Mouse (Mus musculus): Measurements from ENCODE around the gene Ttc28. TPM values are rescaled to one million over a fixed set of nuclear protein-coding genes. Genes with fewer than 3 reads are reported as not detected.

Ttc28 gene
- total and polyA plus RNA-seq, 3 experiments: 0.21 to 0.89 (median 0.28) TPM

DNA sequence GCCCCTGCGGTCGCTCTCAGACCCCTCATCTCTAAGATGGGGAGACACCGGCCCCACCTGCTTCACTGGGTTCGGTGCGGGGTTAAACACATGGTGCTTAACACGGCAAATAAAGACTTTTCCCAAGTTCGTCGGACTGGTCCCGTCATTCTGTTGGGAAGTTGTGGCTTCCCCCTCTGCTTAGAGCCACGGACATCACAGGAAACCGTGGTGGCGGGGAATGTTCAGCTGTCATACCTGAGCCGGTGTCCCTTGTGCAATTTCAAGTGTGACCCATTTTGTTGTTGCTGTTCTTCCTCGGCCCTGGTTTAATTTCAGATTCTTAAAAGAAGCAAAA, 451.5 kb downstream of the Ttc28 start:
- Histone ChIP-seq H3K4me2 (ENCODE audit: insufficient read depth, low read depth, poor library complexity, severe bottlenecking) (peak overlapping the region; percentile 90; the same call in 1 of the 2 replicates), H3K4me1 (ENCODE audit: control insufficient read depth in 1 of 2, insufficient read depth in 2 of 2) (peaks cover 0 to 24% of the 10 kb centered on the region in 2 experiments; a peak in 2 of 4 replicates), H3K9me3 (replicated peaks; ENCODE audit: low read length) (no peaks in the 10 kb centered on the region), H3K9ac (ENCODE audit: insufficient read depth, low read depth) (peak overlapping the region; percentile 97), H3K27me3 (replicated peaks) (no peaks in the 10 kb centered on the region), H3K79me2 (replicated peaks; ENCODE audit: control insufficient read depth, extremely low read depth, insufficient read depth, poor library complexity, severe bottlenecking) (peaks cover 50% of the 10 kb centered on the region), H3K36me3 (replicated peaks in 1 of 2; ENCODE audit: control insufficient read depth in 1 of 2, insufficient read depth in 1 of 2, low read length in 1 of 2) (peaks cover 4 to 30% of the 10 kb centered on the region in 2 experiments), H3K4me3 (replicated peaks in 1 of 3; ENCODE audit: low read depth in 2 of 3, low read length in 2 of 3, poor library complexity in 1 of 3) (peak overlapping the region; percentile 83 to 100 (median 91)), H3K27ac (ENCODE audit: insufficient read depth, low read depth) (no peak overlapping the region)
- TF ChIP-seq RCOR1 (conservative IDR thresholded peaks at IDR 0.05; ENCODE audit: low read depth, low read length) (no peak), MAX (IDR thresholded peaks at IDR 0.05; ENCODE audit: low read length) (peak; percentile 8; the same call in 1 of the 2 replicates), SIN3A (IDR thresholded peaks at IDR 0.05; ENCODE audit: low read length) (0 out of 2 replicates have a peak, but pooled peaks have one; percentile 14), CHD1 (IDR thresholded peaks at IDR 0.05; ENCODE audit: low read depth, low read length) (peak; percentile 57; the same call in 1 of the 2 replicates)
- in situ Hi-C loops (cut with MboI; ENCODE audit: low pct_ligation_motif_present, low pct_unique_long_range_greater_than_20kb, low sequenced_read_pairs): no loop called here
- dilution Hi-C loops (cut with MboI; ENCODE audit: extremely low pct_ligation_motif_present, extremely low pct_unique_long_range_greater_than_20kb, low sequenced_read_pairs): no loop called here
- DNase-seq (ENCODE audit: extremely low read depth): no peak

DNA sequence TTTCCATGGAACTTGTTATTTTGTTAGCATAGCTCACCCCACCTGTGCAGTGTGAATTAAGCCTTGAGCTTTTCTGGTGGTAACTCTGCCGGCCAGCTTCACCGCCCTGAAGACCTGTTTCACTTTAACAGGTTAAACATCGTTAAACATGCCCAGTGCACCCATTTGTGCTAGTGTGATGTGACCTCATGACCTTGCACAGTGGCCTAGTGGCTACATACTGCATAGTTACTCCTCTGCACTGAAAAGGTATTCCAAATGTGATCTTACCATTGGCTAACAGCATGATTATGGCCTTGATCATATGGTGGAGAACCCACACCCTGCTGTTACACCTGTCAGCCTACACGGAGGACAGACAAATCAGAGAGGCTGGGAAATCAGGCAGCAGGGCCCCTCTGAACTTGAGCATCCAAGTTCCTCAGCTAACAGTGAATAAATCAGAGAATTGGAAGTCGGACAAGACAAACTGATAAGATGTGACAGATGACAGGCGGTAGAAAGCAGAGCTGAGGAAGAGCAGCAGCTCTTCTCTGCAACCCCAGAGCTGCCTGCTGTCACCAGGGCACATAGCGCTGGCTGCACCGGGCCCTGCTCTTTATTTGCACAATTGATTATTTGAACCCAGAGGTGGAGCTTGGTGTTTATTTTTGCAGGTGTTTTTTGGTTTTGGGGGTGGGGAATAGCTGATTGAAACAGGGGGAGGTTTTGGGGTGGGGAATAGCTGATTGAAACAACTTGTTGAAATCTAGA, 456.5 kb downstream of the Ttc28 start:
- Histone ChIP-seq H3K36me3 (replicated peaks in 1 of 2; ENCODE audit: control insufficient read depth in 1 of 2, insufficient read depth in 1 of 2, low read length in 1 of 2) (peaks cover 25 to 75% of the 10 kb centered on the region in 2 experiments), H3K79me2 (replicated peaks; ENCODE audit: control insufficient read depth, extremely low read depth, insufficient read depth, poor library complexity, severe bottlenecking) (peaks cover 68% of the 10 kb centered on the region), H3K4me3 (replicated peaks in 1 of 3; ENCODE audit: low read depth in 2 of 3, low read length in 2 of 3, poor library complexity in 1 of 3) (no peak overlapping the region), H3K27me3 (replicated peaks) (no peaks in the 10 kb centered on the region), H3K9me3 (replicated peaks; ENCODE audit: low read length) (no peaks in the 10 kb centered on the region), H3K9ac (ENCODE audit: insufficient read depth, low read depth) (no peak overlapping the region), H3K4me1 (ENCODE audit: control insufficient read depth in 1 of 2, insufficient read depth in 2 of 2) (peaks cover 0 to 22% of the 10 kb centered on the region in 2 experiments; a peak in 2 of 4 replicates), H3K27ac (ENCODE audit: insufficient read depth, low read depth) (no peak overlapping the region), H3K4me2 (ENCODE audit: insufficient read depth, low read depth, poor library complexity, severe bottlenecking) (no peak overlapping the region)
- in situ Hi-C loops (cut with MboI; ENCODE audit: low pct_ligation_motif_present, low pct_unique_long_range_greater_than_20kb, low sequenced_read_pairs) (no loop called here), dilution Hi-C loops (cut with MboI; ENCODE audit: extremely low pct_ligation_motif_present, extremely low pct_unique_long_range_greater_than_20kb, low sequenced_read_pairs) (no loop called here)
- DNase-seq (ENCODE audit: extremely low read depth): no peak
- TF ChIP-seq USF1 (IDR thresholded peaks at IDR 0.05; ENCODE audit: low read depth, low read length): no peak
- no peak for TF ChIP-seq EP300 (IDR thresholded peaks at IDR 0.05; ENCODE audit: low read length)
- TF ChIP-seq SMC3 (IDR thresholded peaks at IDR 0.05; ENCODE audit: low read depth, low read length): no peak
- no peak for TF ChIP-seq JUN (IDR thresholded peaks at IDR 0.05; ENCODE audit: insufficient read depth, low read depth, low read length)
- TF ChIP-seq UBTF (IDR thresholded peaks at IDR 0.05; ENCODE audit: low read depth, low read length): no peak
- TF ChIP-seq POLR2A (IDR thresholded peaks at IDR 0.05; ENCODE audit: low read depth, low read length): no peak
- no peak for TF ChIP-seq GABPA (IDR thresholded peaks at IDR 0.05; ENCODE audit: insufficient replicate concordance, low read depth, low read length)
- no peak for TF ChIP-seq ZMIZ1 (IDR thresholded peaks at IDR 0.05; ENCODE audit: low read depth, low read length)
- no peak for TF ChIP-seq MEF2A (IDR thresholded peaks at IDR 0.05; ENCODE audit: borderline replicate concordance, low read depth, low read length)
- TF ChIP-seq JUND (conservative IDR thresholded peaks at IDR 0.05; ENCODE audit: low read depth, low read length): no peak
- no peak for TF ChIP-seq MXI1 (IDR thresholded peaks at IDR 0.05; ENCODE audit: low read depth, low read length)
- TF ChIP-seq BHLHE40 (IDR thresholded peaks at IDR 0.05; ENCODE audit: low read depth, low read length): no peak
- no peak for TF ChIP-seq RAD21 (IDR thresholded peaks at IDR 0.05; ENCODE audit: low read depth, low read length)
- TF ChIP-seq MAX (IDR thresholded peaks at IDR 0.05; ENCODE audit: low read length): no peak
- TF ChIP-seq ZKSCAN1 (IDR thresholded peaks at IDR 0.05; ENCODE audit: borderline replicate concordance, low read depth, low read length): no peak
- TF ChIP-seq ELF1 (IDR thresholded peaks at IDR 0.05; ENCODE audit: low read depth, low read length): no peak
- no peak for TF ChIP-seq ETS1 (conservative IDR thresholded peaks at IDR 0.05; ENCODE audit: low read depth, low read length)
- TF ChIP-seq MYC (IDR thresholded peaks at IDR 0.05; ENCODE audit: low read depth, low read length): no peak
- TF ChIP-seq IRF4 (IDR thresholded peaks at IDR 0.05; ENCODE audit: low read depth, low read length): no peak

Measured in CH12.LX (cell line).